In genomic region chr15:96641821-96642435, GRCm38 (mm10) we compare ENCODE assay signal across 8 mouse cellular contexts. TPM values are rescaled to one million over a fixed set of nuclear protein-coding genes. Genes with fewer than 3 reads are reported as not detected.
DNase-seq lines count a peak whose midpoint lies in the region; ATAC-seq lines count a peak whose summit lies in the region.

No protein-coding gene starts in this region.

- no peaks in the 10 kb centered on the region for H3K27me3 ChIP-seq in midbrain, embryonic 11.5 days (ENCODE audit: control insufficient read depth, insufficient read depth, low read length)

- H3K4me2 ChIP-seq in midbrain, embryonic 11.5 days: peak overlapping the region; percentile 78

- H3K9ac ChIP-seq in midbrain, embryonic 11.5 days (ENCODE audit: low read length): peak overlapping the region; percentile 99

- DNase-seq in B cell, adult 2 months: peak; percentile 64 to 71
- peak; percentile 36 to 42 for DNase-seq in CD8-positive naive resting alpha-beta T cell, adult 2 months (ENCODE audit: low read depth in 2 of 2, low spot score in 2 of 2)
- DNase-seq in cerebellum, postnatal 14 days: peak; percentile 59 to 70
- peak; percentile 9 to 21 for DNase-seq in frontal cortex, postnatal 25 days (ENCODE audit: low spot score in 2 of 2)
- DNase-seq in layer of hippocampus, postnatal 10 days (ENCODE audit: low spot score in 2 of 2): peak; percentile 37 to 41
- peak; percentile 97 for DNase-seq in midbrain, embryonic 11.5 days (ENCODE audit: low spot score, missing footprints)
- peak; percentile 20 to 50 for DNase-seq in spleen, postnatal 36 days (ENCODE audit: low spot score in 2 of 2)
- no peak for DNase-seq in gastrocnemius, postnatal 4 days (ENCODE audit: low spot score in 2 of 2)

- under 1% methylated on average over 31 of the region's 31 CpGs for WGBS in midbrain, embryonic 11.5 days

- H3K36me3 ChIP-seq in midbrain, embryonic 11.5 days (ENCODE audit: control insufficient read depth, insufficient read depth, low read length): peaks cover 9% of the 10 kb centered on the region; the same call in 1 of the 2 replicates

- peak overlapping the region; percentile 87 for H3K4me3 ChIP-seq in midbrain, embryonic 11.5 days (ENCODE audit: low read depth, low read length)

- H3K27ac ChIP-seq in midbrain, embryonic 11.5 days (ENCODE audit: low read depth, low read length): peak overlapping the region; percentile 99

- H3K4me1 ChIP-seq in midbrain, embryonic 11.5 days (ENCODE audit: control insufficient read depth, insufficient read depth, low read length): peaks cover 18% of the 10 kb centered on the region

- ATAC-seq in midbrain, embryonic 11.5 days (ENCODE audit: low FRiP score): peak; percentile 20

- no peaks in the 10 kb centered on the region for H3K9me3 ChIP-seq in midbrain, embryonic 11.5 days (ENCODE audit: control insufficient read depth, low read length)

RNA-seq across cellular contexts. Expression of gene Slc38a1, which starts 0.8 kb away (rescaled TPM):
- 10 to 100 TPM; 76.7 to 78.8 TPM for total RNA-seq in layer of hippocampus, postnatal 10 days (2021)
- polyA plus RNA-seq in midbrain, embryonic 11.5 days (2014; fragmentation: Nextera tagmentation; extraction: Ambion mirVana): 109 TPM in 2 replicates
- total RNA-seq in gastrocnemius, postnatal 4 days (2021): 10 to 100 TPM; 19.6 to 23.8 TPM

RNA-seq across cellular contexts. Expression of gene Slc38a2, which starts 57.6 kb away (rescaled TPM):
- total RNA-seq in layer of hippocampus, postnatal 10 days (2021): 10 to 100 TPM; 64.7 to 73.8 TPM
- 211 and 237 TPM in 2 replicates for polyA plus RNA-seq in midbrain, embryonic 11.5 days (2014; fragmentation: Nextera tagmentation; extraction: Ambion mirVana)
- total RNA-seq in gastrocnemius, postnatal 4 days (2021): 100 to 1,000 TPM in 1 of 2 experiments, 10 to 100 TPM in 1; 80.6 to 101 TPM

Comparison
In these comparisons a context has a peak if more than half of its experiments do, and no peak if none do; other contexts are left out.
1. DNase-seq: peak in B cell, adult 2 months (2 of 2), CD8-positive naive resting alpha-beta T cell, adult 2 months (2 of 2), cerebellum, postnatal 14 days (2 of 2), frontal cortex, postnatal 25 days (2 of 2), layer of hippocampus, postnatal 10 days (2 of 2), midbrain, embryonic 11.5 days (single experiment) and spleen, postnatal 36 days (2 of 2); none in gastrocnemius, postnatal 4 days (0 of 2).